Mouse (Mus musculus) megakaryocyte, embryonic 14.5 days (primary cell): ENCODE measurements around the gene Vkorc1l1.

ENCODE experiments used
- FLI1 ChIP-seq: IDR thresholded peaks from 2 replicates; pipeline ENCODE4 v1.6.1; 2012; ENCODE audit warnings: low read length, inconsistent platforms, mixed read lengths
- GATA1 ChIP-seq: IDR thresholded peaks from 3 replicates; pipeline ENCODE4 v1.6.1; 2012; ENCODE audit warnings: mixed read lengths, low read length, inconsistent platforms, borderline replicate concordance

- TF ChIP-seq GATA1 = no peak
- no peak for TF ChIP-seq FLI1
Observed at GRCm38 (mm10) chr5:129895198-129896088, 46.3 kb upstream of the Vkorc1l1 start, which contains the start of gene Zbed5.
